ENCODE assay signal across 28 mouse cellular contexts in genomic region chr6:147011977-147012376, GRCm38 (mm10). TPM values are rescaled to one million over a fixed set of nuclear protein-coding genes. Genes with fewer than 3 reads are reported as not detected.
DNase-seq lines count a peak whose midpoint lies in the region; ATAC-seq and TF ChIP-seq lines count a peak whose summit lies in the region.
"Had no signal": no experiment of that assay in that cellular context is flagged by ENCODE, and none has a peak within 500 bp of the region (broad histone marks: within the 10 kb centered on the region; RNA-seq: fewer than 3 reads in every experiment).

No protein-coding gene starts in this region.

- 0 out of 2 replicates have a peak, but pooled peaks cover 4% of the 10 kb centered on the region for H3K4me1 ChIP-seq in embryonic facial prominence, embryonic 15.5 days
- H3K4me1 ChIP-seq in hindbrain, embryonic 11.5 days (replicated peaks; ENCODE audit: control insufficient read depth, insufficient read depth, low read length) = no peaks in the 10 kb centered on the region
- H3K4me1 ChIP-seq: forebrain, embryonic 10.5 days; intestine, embryonic 15.5 days; midbrain, embryonic 10.5 days; neural tube, embryonic 15.5 days had no signal

- H3K27me3 ChIP-seq in embryonic facial prominence, embryonic 15.5 days = no peaks in the 10 kb centered on the region
- H3K27me3 ChIP-seq in hindbrain, embryonic 11.5 days (ENCODE audit: control insufficient read depth, insufficient read depth, low read length) = no peaks in the 10 kb centered on the region
- H3K27me3 ChIP-seq: intestine, embryonic 15.5 days; neural tube, embryonic 15.5 days had no signal

- H3K4me2 ChIP-seq in embryonic facial prominence, embryonic 15.5 days (replicated peaks) = no peak overlapping the region
- no peak overlapping the region for H3K4me2 ChIP-seq in hindbrain, embryonic 11.5 days (replicated peaks; ENCODE audit: low read depth, low read length)
- H3K4me2 ChIP-seq: intestine, embryonic 15.5 days; neural tube, embryonic 15.5 days had no signal

- intact Hi-C loops in gastrocnemius, adult 2 months (cut with DNase I) = no loop called here
- intact Hi-C loops in gastrocnemius, postnatal 36 days (cut with DNase I) = no loop called here

- DNase-seq in gastrocnemius, adult 2 months = no peak
- no peak for DNase-seq in gastrocnemius, postnatal 36 days
- DNase-seq in lung, adult 18-20 months = peak; percentile 56 to 66
- DNase-seq in lung, postnatal 10 days = no peak
- DNase-seq in cerebellum, adult 9-10 months = no peak
- DNase-seq in hindbrain, embryonic 11.5 days (ENCODE audit: low spot score) = no peak
- DNase-seq: adrenal gland, postnatal 36 days; cerebellum, adult 11-12 months; cerebellum, postnatal 25 days; embryo, embryonic 11 days; heart, postnatal 4 days; kidney, adult 8-10 months; kidney, postnatal 10 days; left cerebral cortex, postnatal 4 days had no signal

- no peak overlapping the region for H3K9ac ChIP-seq in embryonic facial prominence, embryonic 15.5 days
- no peak overlapping the region for H3K9ac ChIP-seq in hindbrain, embryonic 11.5 days (ENCODE audit: low read depth, low read length)
- H3K9ac ChIP-seq: intestine, embryonic 15.5 days; neural tube, embryonic 15.5 days had no signal

- no peak for TF ChIP-seq CTCF in gastrocnemius, adult 2 months (IDR thresholded peaks at IDR 0.05)

- 55% methylated on average over 6 of the region's 6 CpGs for WGBS in embryonic facial prominence, embryonic 15.5 days
- WGBS in hindbrain, embryonic 11.5 days = 81% methylated on average over 6 of the region's 6 CpGs

- H3K36me3 ChIP-seq in embryonic facial prominence, embryonic 15.5 days = peaks cover 31% of the 10 kb centered on the region
- no peaks in the 10 kb centered on the region for H3K36me3 ChIP-seq in hindbrain, embryonic 11.5 days (ENCODE audit: control insufficient read depth, insufficient read depth, low read length)
- H3K36me3 ChIP-seq: neural tube, embryonic 15.5 days had no signal

- peak overlapping the region; percentile 66 for H3K27ac ChIP-seq in gastrocnemius, adult 2 months
- peak overlapping the region; percentile 58 for H3K27ac ChIP-seq in embryonic facial prominence, embryonic 15.5 days (replicated peaks)
- H3K27ac ChIP-seq in hindbrain, embryonic 11.5 days (ENCODE audit: low read depth, low read length) = no peak overlapping the region
- H3K27ac ChIP-seq: forebrain, embryonic 10.5 days; intestine, embryonic 15.5 days; midbrain, embryonic 10.5 days; neural tube, embryonic 15.5 days had no signal

- ATAC-seq in embryonic facial prominence, embryonic 15.5 days (ENCODE audit: insufficient number of reproducible peaks, low FRiP score, low TSS enrichment, low read depth) = no peak
- no peak for ATAC-seq in hindbrain, embryonic 11.5 days (ENCODE audit: low FRiP score)
- ATAC-seq: CD4-positive, CD25-positive, alpha-beta regulatory T cell, adult 4 months; hindbrain, embryonic 16.5 days; intestine, embryonic 15.5 days had no signal

- H3K4me3 ChIP-seq in gastrocnemius, adult 2 months = no peak overlapping the region
- no peak overlapping the region for H3K4me3 ChIP-seq in embryonic facial prominence, embryonic 15.5 days (replicated peaks)
- H3K4me3 ChIP-seq in hindbrain, embryonic 11.5 days (ENCODE audit: low read depth, low read length) = no peak overlapping the region
- H3K4me3 ChIP-seq: forebrain, embryonic 10.5 days; intestine, embryonic 15.5 days; midbrain, embryonic 10.5 days; neural tube, embryonic 15.5 days had no signal

- H3K9me3 ChIP-seq in embryonic facial prominence, embryonic 15.5 days (replicated peaks) = no peaks in the 10 kb centered on the region
- no peaks in the 10 kb centered on the region for H3K9me3 ChIP-seq in hindbrain, embryonic 11.5 days (ENCODE audit: control insufficient read depth, low read length)
- H3K9me3 ChIP-seq: forebrain, embryonic 10.5 days; intestine, embryonic 15.5 days; midbrain, embryonic 10.5 days; neural tube, embryonic 15.5 days had no signal

RNA-seq across cellular contexts. Expression of gene Rep15, which starts 20.4 kb away (rescaled TPM):
- total RNA-seq in gastrocnemius, adult 2 months (2021) = under 1 TPM; 0.59 to 0.66 TPM
- under 1 TPM; 0.26 to 0.49 TPM for total RNA-seq in gastrocnemius, postnatal 36 days (2021)
- 1.1 and 1.6 TPM in 2 replicates for polyA plus RNA-seq in embryonic facial prominence, embryonic 15.5 days (2015; fragmentation: Nextera tagmentation; extraction: Ambion mirVana)
- 0.46 and 0.98 TPM in 2 replicates for polyA plus RNA-seq in hindbrain, embryonic 11.5 days (2014; fragmentation: Nextera tagmentation; extraction: Ambion mirVana)

RNA-seq across cellular contexts. Expression of gene Mrps35, which starts 30.6 kb away (rescaled TPM):
- 10 to 100 TPM; 37.4 to 52.4 TPM for total RNA-seq in gastrocnemius, adult 2 months (2021)
- total RNA-seq in gastrocnemius, postnatal 36 days (2021) = 10 to 100 TPM; 40.9 to 41.0 TPM
- 82.6 and 87.1 TPM in 2 replicates for polyA plus RNA-seq in embryonic facial prominence, embryonic 15.5 days (2015; fragmentation: Nextera tagmentation; extraction: Ambion mirVana)
- 84.1 and 87.5 TPM in 2 replicates for polyA plus RNA-seq in hindbrain, embryonic 11.5 days (2014; fragmentation: Nextera tagmentation; extraction: Ambion mirVana)

RNA-seq across cellular contexts. Expression of gene 1700034J05Rik, which starts 57.8 kb away (rescaled TPM):
- total RNA-seq in gastrocnemius, adult 2 months (2021) = not detected
- not detected for total RNA-seq in gastrocnemius, postnatal 36 days (2021)
- 0.16 and 0.39 TPM in 2 replicates for polyA plus RNA-seq in embryonic facial prominence, embryonic 15.5 days (2015; fragmentation: Nextera tagmentation; extraction: Ambion mirVana)
- polyA plus RNA-seq in hindbrain, embryonic 11.5 days (2014; fragmentation: Nextera tagmentation; extraction: Ambion mirVana) = 0.20 and 0.46 TPM in 2 replicates
- total RNA-seq: adrenal gland, adult 18-20 months; adrenal gland, postnatal 36 days; gastrocnemius, postnatal 4 days; heart, postnatal 4 days; layer of hippocampus, adult 18-20 months; layer of hippocampus, postnatal 14 days; left cerebral cortex, adult 8-10 months; left cerebral cortex, postnatal 4 days; liver, adult 2 months had no signal
- polyA plus RNA-seq: CD4-positive, CD25-positive, alpha-beta regulatory T cell, adult 4 months; liver, adult 2 months; neural tube, embryonic 15.5 days; thymus, postnatal 0 days had no signal

Comparison
In these comparisons a context has a peak if more than half of its experiments do, and no peak if none do; other contexts are left out.
1. DNase-seq: peak in lung, adult 18-20 months (2 of 2); none in gastrocnemius, adult 2 months (single experiment), gastrocnemius, postnatal 36 days (0 of 2), lung, postnatal 10 days (single experiment), cerebellum, adult 9-10 months (single experiment) and hindbrain, embryonic 11.5 days (single experiment).